Mouse (Mus musculus) cerebellum, adult 9-10 months (tissue): ENCODE measurements around the gene Synj1.

ENCODE experiments used
- DNase-seq: peaks from one replicate; pipeline ENCODE4 v3.0.0; 2022

Synj1 gene

DNA sequence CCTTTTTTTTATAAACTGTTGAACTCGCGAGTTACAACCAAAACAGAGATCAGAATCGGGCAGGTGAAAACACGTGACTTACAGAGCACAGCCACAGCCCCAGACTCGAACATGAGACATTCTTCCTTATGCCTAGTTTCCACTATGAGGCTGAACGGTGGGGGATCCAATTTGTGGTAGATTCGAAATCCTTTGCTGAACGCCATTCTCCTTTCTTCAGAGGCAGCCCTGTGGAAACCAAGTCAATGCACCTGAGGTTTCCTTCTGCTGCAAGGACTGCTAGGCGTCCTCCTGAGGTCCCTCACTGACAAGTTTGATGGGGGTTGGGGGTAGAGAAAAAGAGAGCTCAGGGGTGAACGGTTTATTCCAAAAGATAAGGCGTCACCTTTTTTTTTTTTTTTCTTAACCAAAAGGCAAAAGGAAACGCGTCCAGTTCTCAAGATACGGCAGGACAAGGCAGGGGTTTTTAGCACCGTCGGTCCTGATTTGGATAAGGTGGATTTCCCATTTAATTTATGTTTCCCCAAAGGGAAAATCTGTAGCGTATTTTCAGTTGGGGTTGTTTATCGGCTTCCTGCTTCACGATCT is 1.1 kb downstream of the Synj1 start:
- peak; percentile 48 for DNase-seq

DNA sequence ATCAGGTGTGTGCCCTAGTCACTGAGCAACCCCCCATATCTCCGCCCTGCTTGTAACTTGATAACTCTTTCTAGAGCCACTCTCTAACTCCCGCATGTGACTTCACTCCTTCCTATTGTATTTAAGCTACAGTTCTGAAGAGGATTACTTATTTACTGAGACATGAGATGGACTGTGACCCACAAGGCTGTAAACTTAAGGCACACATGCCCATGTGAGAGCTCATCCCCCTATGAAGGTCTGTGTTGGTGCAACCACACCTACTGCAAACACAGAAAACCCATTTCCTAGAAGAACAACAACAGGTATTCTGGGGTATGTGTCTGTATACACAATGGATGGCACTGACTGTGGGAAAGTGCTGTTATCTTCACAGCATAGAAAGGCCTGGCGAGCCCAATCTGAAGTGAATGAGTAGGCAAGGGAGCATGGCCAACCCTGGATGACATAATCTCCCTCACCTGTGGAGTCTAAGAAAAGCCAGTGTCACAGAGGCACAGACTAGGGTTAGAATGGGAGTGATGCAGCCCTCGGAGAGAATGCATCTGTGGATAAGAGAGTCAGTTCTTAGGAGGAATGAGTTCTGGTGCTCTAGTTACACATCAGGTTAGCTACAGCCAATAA is 6.1 kb downstream of the Synj1 start:
- no peak for DNase-seq

DNA sequence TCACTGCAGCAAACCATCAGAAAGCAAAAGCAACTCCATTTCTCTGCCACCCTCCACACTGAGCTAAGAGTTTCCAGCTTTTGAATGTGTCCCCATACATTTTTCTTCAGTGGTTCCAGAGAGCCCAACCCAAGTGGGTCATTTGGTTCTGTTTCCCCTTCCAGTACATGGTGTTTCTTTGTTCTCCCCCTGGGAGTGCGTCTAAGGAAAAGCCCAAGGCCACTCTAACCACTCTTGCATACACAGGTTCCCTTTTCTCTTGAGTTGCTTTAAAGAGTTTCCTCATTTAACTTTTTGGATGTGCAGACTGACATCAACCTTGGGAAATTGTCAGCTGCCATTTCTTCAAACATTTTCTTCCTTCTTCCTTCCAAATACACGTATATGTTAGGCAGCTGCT is 10.0 kb downstream of the Synj1 start:
- DNase-seq = no peak

DNA sequence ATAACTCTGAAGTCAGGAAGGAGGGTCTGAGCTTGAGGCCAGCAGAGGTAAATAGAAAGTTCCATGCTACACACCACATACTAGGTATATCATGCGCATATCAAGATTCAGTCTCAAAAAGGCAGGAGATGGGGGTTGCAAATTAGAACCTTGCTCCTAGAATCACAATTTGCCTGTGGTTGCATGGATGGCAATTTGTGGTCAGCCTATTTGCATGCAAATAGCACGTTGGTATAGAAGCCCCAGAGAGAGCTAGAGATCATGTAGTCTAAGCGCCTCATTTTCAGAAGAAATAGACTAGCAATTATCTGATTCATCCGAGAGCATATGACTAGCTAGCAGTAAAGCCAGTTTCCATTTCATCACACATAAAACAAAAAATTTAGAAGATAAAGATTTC is 11.3 kb downstream of the Synj1 start:
- DNase-seq = no peak

DNA sequence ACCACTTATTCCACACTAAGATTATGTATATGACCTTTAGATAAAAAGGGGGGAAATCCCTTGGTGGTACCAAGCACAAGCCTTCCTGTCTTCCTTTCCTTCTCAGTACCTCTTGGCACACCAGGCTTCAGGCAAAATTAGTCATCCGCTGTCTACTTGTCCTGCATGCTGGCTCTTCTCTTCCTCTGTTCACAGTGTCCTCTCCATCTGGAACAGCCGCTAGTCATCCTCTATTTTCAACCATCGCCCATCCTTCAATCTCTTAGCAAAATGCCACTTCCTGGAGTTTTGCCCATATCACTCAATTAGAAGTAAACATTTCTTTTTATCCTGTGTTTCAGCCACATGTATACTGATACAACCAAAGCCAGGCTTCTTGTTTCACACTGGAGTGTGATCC is 13.3 kb downstream of the Synj1 start:
- peak; percentile 21 for DNase-seq

DNA sequence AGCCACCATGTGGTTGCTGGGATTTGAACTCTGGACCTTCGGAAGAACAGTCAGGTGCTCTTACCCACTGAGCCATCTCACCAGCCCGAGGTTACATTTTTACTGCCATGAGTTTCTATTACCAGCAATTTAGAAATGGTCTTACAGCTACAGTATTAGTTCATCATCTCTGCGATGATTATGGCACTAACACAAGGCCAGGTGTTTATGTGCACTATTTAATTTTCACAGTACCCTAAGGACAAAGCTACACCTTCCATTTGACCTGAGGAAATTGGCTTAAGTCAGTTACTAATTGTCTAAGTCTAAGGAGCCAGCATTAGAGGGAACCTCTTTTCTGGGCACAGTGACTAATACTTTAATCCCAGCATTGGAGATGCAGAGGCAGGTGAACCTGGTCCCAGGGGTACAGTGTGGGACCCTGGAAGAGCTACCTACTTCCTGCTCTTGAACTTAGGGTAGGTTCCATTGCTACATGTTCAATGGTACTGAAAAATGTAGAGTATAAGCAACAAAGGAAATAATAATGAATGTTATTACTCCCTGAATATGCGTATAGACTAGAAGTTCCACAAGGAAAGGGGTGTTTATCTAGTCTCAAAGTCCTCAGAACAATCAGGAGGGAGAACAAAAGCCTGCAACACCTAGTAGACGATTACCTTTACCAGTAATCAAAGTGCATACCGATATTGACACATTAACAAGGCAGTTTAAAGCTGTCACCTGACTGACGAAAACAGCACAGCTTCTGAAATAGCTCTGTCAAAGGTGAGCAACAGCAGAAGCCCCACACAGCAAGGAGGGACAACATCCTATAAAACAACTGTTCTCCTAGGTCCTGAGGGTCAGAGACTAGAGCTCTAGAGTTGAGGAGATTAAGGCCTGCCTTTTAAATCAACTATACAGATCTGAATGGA is 14.5 kb downstream of the Synj1 start:
- DNase-seq = no peak

DNA sequence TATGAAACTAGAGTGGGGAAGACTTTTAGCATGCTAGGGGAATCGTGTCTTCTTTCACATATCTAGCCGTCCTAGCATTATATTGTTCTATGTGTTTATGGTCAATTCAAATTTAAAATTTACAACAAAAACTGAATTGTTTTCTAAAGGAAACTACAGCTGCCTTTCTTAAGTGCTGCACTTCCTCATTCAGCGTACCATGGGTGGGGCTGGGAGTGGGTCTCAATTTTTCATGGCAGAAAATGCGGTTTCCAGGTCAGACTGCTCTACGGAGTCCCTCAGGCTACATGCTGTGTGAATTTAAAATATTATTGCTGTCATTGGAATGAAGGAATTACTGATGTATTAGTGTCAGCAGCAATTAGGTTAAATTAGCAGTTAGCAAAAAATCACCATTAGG is 15.6 kb downstream of the Synj1 start:
- DNase-seq = no peak

DNA sequence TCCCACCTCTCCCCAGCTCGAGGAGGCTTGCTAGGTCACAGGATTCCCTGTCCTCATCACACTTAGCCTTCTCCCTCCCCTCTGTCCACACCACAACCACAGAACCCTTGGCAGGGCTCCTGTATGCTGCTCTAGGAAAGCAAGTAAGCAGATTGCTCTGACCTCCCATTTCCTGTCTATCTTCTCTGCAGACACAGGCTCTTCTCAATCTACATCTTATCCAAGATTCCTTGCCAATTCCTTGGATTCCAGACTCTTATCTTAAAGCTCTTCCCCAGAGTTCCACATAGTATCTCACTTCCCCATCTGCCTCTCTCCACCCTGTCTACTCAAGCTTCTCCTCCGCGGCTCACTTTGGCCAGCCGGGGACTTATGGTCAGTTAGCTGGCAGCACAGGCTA is 16.1 kb downstream of the Synj1 start:
- no peak for DNase-seq

DNA sequence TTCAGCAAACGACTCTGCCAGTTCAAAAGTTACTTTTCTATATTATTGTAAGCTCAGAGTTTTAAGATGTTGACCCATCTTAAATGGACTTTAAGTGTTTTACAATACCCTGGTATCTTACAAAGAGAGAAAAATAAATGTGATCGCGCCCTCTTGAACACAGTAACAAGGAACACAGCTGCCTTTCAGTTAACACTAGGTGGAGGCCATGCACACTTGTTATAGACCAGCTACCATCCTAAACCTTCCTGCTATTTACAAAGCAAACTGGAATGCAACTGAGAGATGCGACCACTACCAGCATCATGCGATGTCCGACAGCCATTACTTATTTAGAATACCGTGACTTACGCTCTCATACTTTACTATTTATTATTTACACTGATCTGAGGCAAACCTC is 21.9 kb downstream of the Synj1 start:
- no peak for DNase-seq

DNA sequence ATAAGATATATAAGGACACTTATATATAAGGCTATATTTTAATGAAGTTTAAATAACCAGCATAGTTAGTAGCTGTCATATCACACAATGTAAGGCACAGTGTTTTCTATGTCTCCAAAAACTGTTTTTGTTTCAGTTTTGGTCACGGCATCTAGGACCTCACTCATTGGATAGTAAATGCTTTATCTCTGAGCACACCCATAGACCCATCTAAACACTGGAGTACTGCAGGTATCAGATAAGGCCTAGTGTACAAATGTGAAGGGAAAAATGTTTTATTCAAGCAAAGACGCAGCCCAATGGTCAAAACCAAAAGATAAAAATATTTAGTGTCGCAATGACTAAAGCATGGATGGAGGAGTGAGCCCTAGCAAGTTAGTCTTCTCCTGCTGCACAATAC is 22.4 kb downstream of the Synj1 start:
- DNase-seq = no peak

DNA sequence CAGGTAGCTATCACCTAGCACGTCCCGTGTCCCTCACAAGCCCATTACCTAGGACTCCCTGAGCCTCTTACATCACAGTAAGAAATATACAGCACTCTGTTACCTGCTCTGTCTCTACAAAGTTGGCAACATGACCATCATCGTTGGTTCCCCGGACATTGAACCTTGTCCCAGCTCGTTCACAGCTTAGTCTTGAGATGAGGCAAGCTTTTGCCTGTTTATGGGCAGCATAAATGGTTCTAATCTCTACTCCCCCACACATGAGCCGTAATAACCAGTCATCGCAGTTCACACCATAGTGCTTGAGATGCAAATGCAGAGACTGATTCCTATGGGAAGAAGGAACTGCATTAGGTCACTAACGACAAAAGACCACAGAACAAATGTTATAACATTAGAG is 23.1 kb downstream of the Synj1 start:
- no peak for DNase-seq

DNA sequence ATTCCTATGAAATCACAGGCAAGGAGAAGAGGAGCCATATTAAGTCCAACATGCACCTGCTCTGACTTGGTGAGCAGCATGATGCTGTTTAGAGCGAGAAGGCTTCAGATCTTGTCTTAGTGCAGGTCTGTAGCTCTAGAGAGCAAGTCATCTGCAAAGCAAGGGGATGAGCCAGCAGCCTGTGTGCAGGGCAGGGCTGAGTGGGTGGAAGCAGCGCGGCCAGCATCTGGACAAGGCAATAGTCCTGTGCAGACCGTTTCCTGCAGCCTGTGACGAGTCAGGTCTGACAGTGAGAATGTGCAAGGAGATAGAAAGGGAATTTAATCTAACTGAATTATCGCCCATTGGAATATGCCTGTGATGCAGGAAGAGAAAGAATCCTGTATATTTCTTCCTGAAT is 40.1 kb downstream of the Synj1 start:
- DNase-seq = no peak

DNA sequence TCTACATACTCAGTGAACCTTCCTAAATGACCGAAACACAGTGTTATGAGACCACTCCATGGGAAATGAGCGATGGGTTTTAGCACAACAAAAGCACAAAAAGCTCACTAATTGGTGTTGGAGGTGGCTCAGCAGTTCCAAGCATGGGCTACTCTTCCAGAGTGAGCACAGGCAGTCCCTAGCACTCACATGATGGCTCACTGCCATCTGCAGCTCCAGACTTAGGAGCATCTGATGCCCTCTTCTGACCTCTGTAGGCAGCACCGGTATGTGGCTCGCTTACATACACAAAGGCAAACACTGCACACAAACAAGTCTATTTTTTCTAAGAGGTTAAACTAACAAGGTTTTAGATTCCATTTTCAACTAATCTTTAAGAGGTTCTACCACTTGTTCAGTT is 44.9 kb downstream of the Synj1 start:
- no peak for DNase-seq

DNA sequence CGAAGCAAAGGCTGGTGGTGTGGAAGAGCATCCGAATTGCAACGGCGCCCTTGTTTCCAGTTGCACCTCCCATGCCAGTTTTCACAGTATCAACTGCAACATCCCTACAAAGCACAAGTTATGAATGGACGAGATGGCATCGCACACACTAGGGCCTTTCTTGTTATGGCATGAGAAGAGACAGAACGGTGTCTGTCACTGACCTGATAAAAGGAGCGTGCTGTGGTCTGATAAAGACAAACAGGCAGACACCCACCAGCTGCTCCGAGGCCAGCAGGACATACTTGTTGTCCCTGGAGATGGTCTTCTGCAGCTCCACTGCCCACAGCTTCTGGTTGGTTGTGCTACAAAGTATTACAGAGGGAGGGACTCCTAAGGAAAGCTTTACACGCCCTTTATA is 46.8 kb downstream of the Synj1 start:
- DNase-seq = no peak

DNA sequence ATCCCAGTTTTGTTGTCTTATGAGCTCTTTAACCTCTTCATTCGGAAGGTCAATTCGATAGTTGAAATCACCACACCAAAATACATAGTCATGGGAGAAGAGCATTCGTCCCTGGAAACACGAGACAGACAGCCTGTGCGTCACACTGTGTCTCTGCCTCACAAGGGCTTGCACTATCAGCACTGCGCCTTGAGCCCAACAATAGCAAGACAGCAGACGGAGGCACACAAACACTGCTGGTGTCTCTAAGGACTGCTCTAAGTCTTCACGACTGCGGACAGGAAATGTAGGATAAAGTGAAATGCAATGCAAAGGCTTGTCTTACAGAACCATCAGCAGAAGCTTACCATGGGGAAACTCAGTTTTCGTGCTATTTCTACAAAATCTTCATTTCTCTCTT is 47.2 kb downstream of the Synj1 start:
- DNase-seq = no peak

DNA sequence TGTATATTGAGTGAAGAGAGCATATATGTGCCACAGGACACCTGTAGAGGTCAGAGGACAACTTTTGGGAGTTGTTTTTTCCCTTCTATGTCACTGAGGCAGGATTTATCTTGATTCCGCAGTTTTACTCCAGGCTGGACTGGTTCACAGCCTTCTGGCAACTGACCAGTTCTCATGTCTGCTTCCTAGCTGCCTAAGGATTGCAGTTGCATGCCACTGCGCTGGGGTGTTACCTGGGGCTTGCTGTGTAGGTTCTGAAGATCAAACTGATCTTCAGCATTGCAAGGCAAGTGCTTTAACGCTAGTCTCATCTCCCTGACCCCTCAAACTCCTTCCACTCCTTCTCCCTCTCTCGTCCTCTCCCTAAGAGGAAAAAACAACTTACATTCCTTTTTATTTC is 47.9 kb downstream of the Synj1 start:
- DNase-seq = no peak

DNA sequence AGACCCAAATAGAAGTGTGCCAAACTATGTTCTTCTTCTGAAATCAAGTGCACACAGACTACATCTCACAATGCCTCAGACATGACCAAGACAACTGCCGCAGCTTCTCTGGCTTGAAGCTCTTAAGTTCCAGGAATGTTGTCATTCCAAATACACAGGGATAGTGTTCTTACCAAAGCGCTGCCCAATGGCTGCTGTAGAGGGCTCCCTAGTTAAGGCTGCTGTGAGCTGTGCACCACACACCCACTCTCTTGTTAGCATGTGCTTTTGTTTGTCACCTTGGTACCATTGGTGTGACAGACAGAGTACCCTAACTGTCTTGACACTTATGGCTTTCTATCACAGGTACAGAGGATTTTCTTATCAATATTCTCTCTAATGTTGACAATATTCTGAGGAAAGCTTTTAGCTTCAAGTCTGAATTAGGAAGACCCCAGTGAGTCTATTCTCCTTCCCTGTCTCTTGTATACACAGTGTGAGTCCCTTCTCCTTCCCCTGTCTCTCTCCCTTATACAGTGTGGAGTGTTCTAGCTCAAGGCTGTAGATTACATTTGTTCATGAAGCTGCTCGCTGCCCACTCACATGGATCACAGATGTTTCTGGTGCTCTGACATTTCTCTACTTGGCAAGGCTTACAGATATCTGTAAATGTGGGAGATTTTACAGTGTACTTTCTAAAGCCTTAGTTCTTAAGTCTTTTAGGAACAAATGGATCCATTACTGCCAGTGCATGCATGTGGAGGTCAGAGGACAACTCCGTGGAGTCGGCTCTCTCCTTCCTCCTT is 52.6 kb downstream of the Synj1 start:
- no peak for DNase-seq

DNA sequence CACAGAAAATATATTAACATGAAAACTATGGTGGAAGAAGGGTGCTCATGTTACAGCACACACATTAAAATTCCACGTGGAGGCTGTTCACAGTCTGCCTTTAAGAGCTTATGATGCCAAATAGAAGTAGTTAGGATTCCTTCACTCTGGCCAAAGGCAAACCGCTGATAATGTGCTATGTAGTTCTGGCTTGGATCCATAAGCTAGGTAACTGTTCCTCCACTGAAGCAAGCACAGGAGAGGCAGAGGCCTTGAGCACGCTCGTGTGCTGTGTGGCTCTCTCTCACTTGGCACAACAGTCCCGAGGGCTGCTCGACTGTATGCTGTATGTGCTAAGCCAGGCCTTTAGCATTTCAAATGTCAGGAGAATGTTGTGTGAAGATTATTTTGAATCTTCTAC is 55.6 kb downstream of the Synj1 start:
- no peak for DNase-seq

DNA sequence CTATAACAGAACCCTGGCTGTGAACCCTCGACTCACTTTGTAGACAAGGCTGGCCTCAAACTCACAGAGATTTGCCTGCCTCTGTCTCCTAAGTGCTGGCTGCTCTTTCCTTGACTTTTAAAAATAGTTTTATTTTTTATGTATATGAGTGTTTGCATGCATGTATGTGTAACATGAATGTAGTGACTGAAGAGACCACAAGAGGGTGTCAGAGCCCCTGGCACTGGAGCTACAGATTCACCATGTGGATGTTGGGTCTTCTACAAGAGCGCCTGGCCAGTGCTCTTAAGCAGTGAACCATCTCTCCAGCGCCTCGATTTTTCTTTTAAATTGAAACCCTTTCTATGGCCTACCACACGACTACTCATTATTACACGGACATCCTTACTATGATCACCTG is 57.3 kb downstream of the Synj1 start:
- no peak for DNase-seq

DNA sequence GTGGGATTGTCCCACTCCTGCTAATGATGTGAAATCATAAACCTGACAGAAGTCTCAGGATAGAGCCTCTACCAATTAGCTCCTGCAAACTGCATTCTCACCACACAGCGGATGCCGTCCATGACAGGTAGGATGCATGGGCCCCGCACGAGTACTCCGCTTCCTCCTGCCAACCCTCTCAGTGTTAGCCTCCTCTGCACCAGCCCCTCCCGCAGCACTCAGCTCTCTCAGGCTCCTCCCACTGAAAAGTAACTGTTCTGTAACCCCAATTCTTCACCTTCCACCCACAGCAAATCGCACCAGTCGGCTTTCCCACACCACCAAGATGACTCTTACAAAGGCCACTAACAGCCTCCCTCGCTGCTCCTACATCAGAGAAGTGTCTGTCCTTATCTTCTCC is 58.0 kb downstream of the Synj1 start:
- no peak for DNase-seq

DNA sequence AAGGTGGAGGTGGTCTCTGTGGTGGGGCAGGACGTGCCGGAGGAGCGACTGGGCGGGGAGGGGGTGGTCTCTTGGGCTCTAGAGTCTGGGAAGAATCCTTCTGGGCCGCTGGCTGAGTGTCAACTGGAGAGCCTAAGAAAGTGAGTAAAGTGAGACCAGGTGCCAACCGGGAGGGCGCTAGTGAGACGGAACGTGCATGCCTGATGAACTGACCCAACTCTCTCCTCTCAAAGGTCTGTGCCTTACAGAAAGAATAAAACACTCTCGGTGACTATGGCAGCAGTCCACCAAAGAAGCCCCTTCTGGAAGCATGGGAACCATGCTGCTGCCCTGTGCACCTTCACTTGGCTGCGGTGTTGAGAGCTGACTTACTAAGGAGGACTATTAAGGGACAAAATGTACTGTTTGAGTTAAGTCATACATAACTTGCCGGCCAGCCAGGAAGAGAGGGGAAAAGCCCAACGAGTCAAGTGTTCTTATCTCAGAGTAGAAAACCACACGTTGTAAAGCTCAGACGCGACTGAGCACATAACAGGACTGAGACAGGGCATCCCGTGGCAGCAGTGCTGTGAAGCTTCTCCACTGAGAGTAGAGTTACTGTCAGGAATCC is 60.6 kb downstream of the Synj1 start:
- DNase-seq = no peak

DNA sequence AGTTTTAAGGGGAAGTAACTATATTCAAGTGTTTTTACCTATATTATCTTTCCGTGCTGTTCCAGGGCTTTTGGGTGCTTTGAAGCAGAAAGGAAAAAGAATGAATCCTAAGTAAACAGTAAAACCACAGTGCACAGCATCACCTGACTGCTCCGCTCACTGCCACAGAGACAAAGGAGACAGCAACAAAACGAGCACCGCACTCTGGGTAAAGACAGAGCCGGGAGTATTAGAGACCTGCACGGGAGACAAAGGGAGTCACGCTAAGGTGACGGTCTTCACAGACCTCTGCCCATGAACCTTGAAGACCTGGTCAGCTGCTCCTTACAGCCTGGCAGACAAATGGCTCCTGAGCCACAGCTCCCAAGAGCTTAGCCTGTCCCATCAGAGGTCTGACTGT is 64.1 kb downstream of the Synj1 start:
- DNase-seq = no peak

DNA sequence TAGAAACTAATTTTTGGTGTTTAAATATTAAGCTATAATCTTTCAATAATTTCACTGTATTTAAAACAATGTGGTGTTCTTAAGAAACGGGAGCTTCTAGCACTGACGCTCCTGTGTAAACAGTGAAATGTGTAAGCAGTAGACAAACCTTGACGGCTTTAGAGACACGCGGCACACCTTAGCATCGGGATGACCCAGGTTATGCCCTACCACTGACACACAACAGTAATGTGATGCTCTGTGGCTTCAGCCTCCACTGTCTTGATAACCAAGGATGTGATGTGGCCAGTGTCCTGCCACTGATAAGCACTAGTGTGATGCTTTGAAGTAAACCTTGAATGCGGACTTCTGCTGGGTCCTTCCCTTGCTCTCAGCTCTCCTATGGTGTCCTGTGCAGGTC is 69.9 kb downstream of the Synj1 start:
- DNase-seq = no peak
